Mouse (Mus musculus): ENCODE data around the gene Slc35e3. TPM values are rescaled to one million over a fixed set of nuclear protein-coding genes. Genes with fewer than 3 reads are reported as not detected.

Gene Slc35e3
- polyA plus RNA-seq, 1 experiment from 2014 or later = 31.7 TPM

GRCm38 (mm10) chr10:117701034-117701829 lies 44.9 kb downstream of the Slc35e3 start:
- Histone ChIP-seq H3K4me1 (0 out of 2 replicates have a peak, but pooled peaks cover under 1% of the 10 kb centered on the region), H3K4me2 (replicated peaks) (no peak overlapping the region), H3K9me3 (no peaks in the 10 kb centered on the region), H3K4me3 (no peak overlapping the region), H3K27ac (replicated peaks) (no peak overlapping the region), H3K9ac (replicated peaks) (no peak overlapping the region), H3K27me3 (no peaks in the 10 kb centered on the region), H3K36me3 (peaks cover 91% of the 10 kb centered on the region)
- ATAC-seq (replicated peaks) = no peak
- 92% methylated on average over 6 of the region's 6 CpGs for WGBS

GRCm38 (mm10) chr10:117700450-117700849 lies 45.7 kb downstream of the Slc35e3 start:
- no peaks in the 10 kb centered on the region for H3K9me3 ChIP-seq
- no peak overlapping the region for H3K9ac ChIP-seq (replicated peaks)
- no peaks in the 10 kb centered on the region for H3K27me3 ChIP-seq
- H3K36me3 ChIP-seq = peaks cover 94% of the 10 kb centered on the region
- no peak overlapping the region for H3K27ac ChIP-seq (replicated peaks)
- H3K4me2 ChIP-seq (replicated peaks) = no peak overlapping the region
- WGBS = 91% methylated on average over 1 of the region's 1 CpGs
- no peak for ATAC-seq (replicated peaks)
- H3K4me1 ChIP-seq = no peaks in the 10 kb centered on the region
- H3K4me3 ChIP-seq = no peak overlapping the region

GRCm38 (mm10) chr10:117699914-117700313 lies 46.3 kb downstream of the Slc35e3 start:
- no peaks in the 10 kb centered on the region for H3K4me1 ChIP-seq
- H3K4me2 ChIP-seq (replicated peaks) = no peak overlapping the region
- no peak for ATAC-seq (replicated peaks)
- 96% methylated on average over 4 of the region's 4 CpGs for WGBS
- no peak overlapping the region for H3K27ac ChIP-seq (replicated peaks)
- no peak overlapping the region for H3K9ac ChIP-seq (replicated peaks)
- no peak overlapping the region for H3K4me3 ChIP-seq
- H3K9me3 ChIP-seq = no peaks in the 10 kb centered on the region
- peaks cover 94% of the 10 kb centered on the region for H3K36me3 ChIP-seq
- H3K27me3 ChIP-seq = no peaks in the 10 kb centered on the region

- no peak overlapping the region for H3K4me3 ChIP-seq
- no peaks in the 10 kb centered on the region for H3K27me3 ChIP-seq
- 96% methylated on average over 10 of the region's 10 CpGs for WGBS
- H3K36me3 ChIP-seq = peaks cover 94% of the 10 kb centered on the region
- H3K27ac ChIP-seq (replicated peaks) = no peak overlapping the region
- ATAC-seq (replicated peaks) = no peak
- H3K9ac ChIP-seq (replicated peaks) = no peak overlapping the region
- H3K9me3 ChIP-seq = no peaks in the 10 kb centered on the region
- no peak overlapping the region for H3K4me2 ChIP-seq (replicated peaks)
- no peaks in the 10 kb centered on the region for H3K4me1 ChIP-seq
Observed at GRCm38 (mm10) chr10:117698313-117699138, 47.6 kb downstream of the Slc35e3 start.

GRCm38 (mm10) chr10:117697561-117698115 lies 48.5 kb downstream of the Slc35e3 start:
- no peak overlapping the region for H3K9ac ChIP-seq (replicated peaks)
- H3K27me3 ChIP-seq = no peaks in the 10 kb centered on the region
- ATAC-seq (replicated peaks) = no peak
- WGBS = 92% methylated on average over 3 of the region's 3 CpGs
- H3K4me3 ChIP-seq = no peak overlapping the region
- peaks cover 90% of the 10 kb centered on the region for H3K36me3 ChIP-seq
- no peaks in the 10 kb centered on the region for H3K9me3 ChIP-seq
- H3K27ac ChIP-seq (replicated peaks) = no peak overlapping the region
- no peaks in the 10 kb centered on the region for H3K4me1 ChIP-seq
- H3K4me2 ChIP-seq (replicated peaks) = no peak overlapping the region

GRCm38 (mm10) chr10:117696827-117697560 lies 49.2 kb downstream of the Slc35e3 start:
- no peaks in the 10 kb centered on the region for H3K4me1 ChIP-seq
- no peak overlapping the region for H3K4me2 ChIP-seq (replicated peaks)
- no peaks in the 10 kb centered on the region for H3K9me3 ChIP-seq
- ATAC-seq (replicated peaks) = no peak
- no peak overlapping the region for H3K9ac ChIP-seq (replicated peaks)
- peaks cover 93% of the 10 kb centered on the region for H3K36me3 ChIP-seq
- 92% methylated on average over 6 of the region's 6 CpGs for WGBS
- no peaks in the 10 kb centered on the region for H3K27me3 ChIP-seq
- H3K4me3 ChIP-seq = no peak overlapping the region
- no peak overlapping the region for H3K27ac ChIP-seq (replicated peaks)

- Histone ChIP-seq H3K36me3 (peaks cover 93% of the 10 kb centered on the region), H3K4me3 (no peak overlapping the region), H3K27ac (replicated peaks) (no peak overlapping the region), H3K4me2 (replicated peaks) (no peak overlapping the region), H3K9me3 (no peaks in the 10 kb centered on the region), H3K4me1 (no peaks in the 10 kb centered on the region), H3K9ac (replicated peaks) (no peak overlapping the region), H3K27me3 (no peaks in the 10 kb centered on the region)
- no peak for ATAC-seq (replicated peaks)
- WGBS = 91% methylated on average over 8 of the region's 8 CpGs
Observed at GRCm38 (mm10) chr10:117696021-117696826, 49.9 kb downstream of the Slc35e3 start.

- 97% methylated on average over 4 of the region's 4 CpGs for WGBS
- H3K27ac ChIP-seq (replicated peaks) = no peak overlapping the region
- no peak overlapping the region for H3K9ac ChIP-seq (replicated peaks)
- H3K4me1 ChIP-seq = no peaks in the 10 kb centered on the region
- H3K4me3 ChIP-seq = no peak overlapping the region
- no peak for ATAC-seq (replicated peaks)
- no peaks in the 10 kb centered on the region for H3K27me3 ChIP-seq
- H3K4me2 ChIP-seq (replicated peaks) = no peak overlapping the region
- H3K9me3 ChIP-seq = no peaks in the 10 kb centered on the region
- H3K36me3 ChIP-seq = peaks cover 93% of the 10 kb centered on the region
Observed at GRCm38 (mm10) chr10:117695605-117696004, 50.6 kb downstream of the Slc35e3 start.

- WGBS = 95% methylated on average over 4 of the region's 4 CpGs
- peaks cover 93% of the 10 kb centered on the region for H3K36me3 ChIP-seq
- no peak for ATAC-seq (replicated peaks)
- H3K27ac ChIP-seq (replicated peaks) = no peak overlapping the region
- no peak overlapping the region for H3K4me3 ChIP-seq
- no peak overlapping the region for H3K9ac ChIP-seq (replicated peaks)
- H3K4me1 ChIP-seq = no peaks in the 10 kb centered on the region
- H3K27me3 ChIP-seq = no peaks in the 10 kb centered on the region
- no peaks in the 10 kb centered on the region for H3K9me3 ChIP-seq
- H3K4me2 ChIP-seq (replicated peaks) = no peak overlapping the region
Observed at GRCm38 (mm10) chr10:117695027-117695426, 51.1 kb downstream of the Slc35e3 start.

GRCm38 (mm10) chr10:117694255-117694953 lies 51.8 kb downstream of the Slc35e3 start:
- Histone ChIP-seq H3K4me1 (no peaks in the 10 kb centered on the region), H3K27ac (replicated peaks) (no peak overlapping the region), H3K27me3 (no peaks in the 10 kb centered on the region), H3K9me3 (no peaks in the 10 kb centered on the region), H3K9ac (replicated peaks) (no peak overlapping the region), H3K36me3 (peaks cover 91% of the 10 kb centered on the region), H3K4me3 (no peak overlapping the region), H3K4me2 (replicated peaks) (no peak overlapping the region)
- WGBS = 94% methylated on average over 6 of the region's 6 CpGs
- no peak for ATAC-seq (replicated peaks)

GRCm38 (mm10) chr10:117692953-117693352 lies 53.2 kb downstream of the Slc35e3 start:
- H3K27me3 ChIP-seq = no peaks in the 10 kb centered on the region
- no peak overlapping the region for H3K27ac ChIP-seq (replicated peaks)
- no peak for ATAC-seq (replicated peaks)
- no peak overlapping the region for H3K4me3 ChIP-seq
- H3K36me3 ChIP-seq = peaks cover 90% of the 10 kb centered on the region
- H3K4me2 ChIP-seq (replicated peaks) = no peak overlapping the region
- no peak overlapping the region for H3K9ac ChIP-seq (replicated peaks)
- WGBS = 96% methylated on average over 5 of the region's 5 CpGs
- no peaks in the 10 kb centered on the region for H3K9me3 ChIP-seq
- H3K4me1 ChIP-seq = no peaks in the 10 kb centered on the region
